In the genomic region with DNA sequence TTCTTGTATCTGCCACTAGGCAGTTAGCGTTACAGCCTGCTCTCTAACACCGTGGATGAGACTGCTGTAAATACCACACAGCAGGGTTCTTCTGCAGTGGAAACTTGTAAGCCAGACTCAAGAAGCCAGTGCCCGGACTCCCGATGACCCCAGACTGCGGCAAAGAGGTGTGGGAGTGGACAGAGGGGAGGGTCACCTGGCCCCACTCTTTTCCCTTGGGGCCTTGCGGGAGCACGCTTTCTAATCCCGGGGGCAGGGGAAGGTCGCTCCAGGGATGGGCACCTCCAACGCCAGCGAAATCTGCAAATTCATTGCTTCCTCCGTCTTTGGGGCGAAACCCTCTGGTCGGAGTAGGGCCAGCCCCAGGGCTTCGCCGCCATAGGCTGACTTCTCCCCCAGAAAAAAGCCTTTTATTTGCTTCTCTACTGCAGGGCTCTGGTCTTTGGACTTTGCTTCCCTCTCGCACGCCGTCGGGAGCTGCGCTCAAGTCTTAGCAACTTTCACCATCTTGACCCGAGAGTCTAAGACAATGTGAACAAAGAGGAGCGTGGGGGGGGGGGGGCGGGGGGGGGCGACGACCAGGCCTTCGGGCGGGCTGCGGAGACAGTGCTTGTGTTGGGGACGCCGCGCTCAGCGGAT, we compare ENCODE assay signal across 8 mouse cellular contexts. TPM values are rescaled to one million over a fixed set of nuclear protein-coding genes. Genes with fewer than 3 reads are reported as not detected.
DNase-seq lines count a peak whose midpoint lies in the region; ATAC-seq lines count a peak whose summit lies in the region.

A gene (plus strand): TSS at position 67 of the 639 bp plus-strand sequence.

- peak in 1 of 2 experiments; percentile 5 for DNase-seq in frontal cortex, adult 2 months (ENCODE audit: extremely low spot score in 1 of 2, low spot score in 1 of 2)
- DNase-seq in frontal cortex, postnatal 14 days (ENCODE audit: low spot score in 2 of 2), result no peak
- DNase-seq in R1 (ENCODE audit: low read depth, low spot score), result peak; percentile 70
- peak; percentile 56 for DNase-seq in embryonic facial prominence, embryonic 10.5 days (ENCODE audit: low spot score)
- peak; percentile 17 to 43 for DNase-seq in heart, postnatal 36 days
- DNase-seq in layer of hippocampus, postnatal 25 days (ENCODE audit: extremely low spot score in 1 of 2, low spot score in 1 of 2), result peak in 1 of 2 experiments; percentile 22
- DNase-seq in thymus, postnatal 25 days, result no peak

- intact Hi-C loops in heart, postnatal 36 days (cut with DNase I), result loop anchor here (5.0 kb wide), 1 partner anchor 732 kb away; no protein-coding TSS in a partner anchor

- H3K4me1 ChIP-seq in embryonic facial prominence, embryonic 10.5 days, result peaks cover 54% of the 10 kb centered on the region
- H3K4me1 ChIP-seq in midbrain, embryonic 12.5 days, result peaks cover 39% of the 10 kb centered on the region

- peak within 1 kb of the TSS; percentile 71 for H3K4me3 ChIP-seq in embryonic facial prominence, embryonic 10.5 days
- H3K4me3 ChIP-seq in midbrain, embryonic 12.5 days, result peak within 1 kb of the TSS; percentile 61

- H3K27ac ChIP-seq in embryonic facial prominence, embryonic 10.5 days (replicated peaks), result peak within 1 kb of the TSS; percentile 85
- no peak within 1 kb of the TSS for H3K27ac ChIP-seq in midbrain, embryonic 12.5 days (replicated peaks)

- H3K9me3 ChIP-seq in embryonic facial prominence, embryonic 10.5 days, result no peaks in the 10 kb centered on the region
- H3K9me3 ChIP-seq in midbrain, embryonic 12.5 days, result no peaks in the 10 kb centered on the region

- H3K4me2 ChIP-seq in midbrain, embryonic 12.5 days (replicated peaks), result peak within 1 kb of the TSS; percentile 97

- peaks cover 75% of the 10 kb centered on the region for H3K27me3 ChIP-seq in embryonic facial prominence, embryonic 10.5 days (replicated peaks; ENCODE audit: low read depth, poor library complexity, severe bottlenecking)
- peaks cover 70% of the 10 kb centered on the region for H3K27me3 ChIP-seq in midbrain, embryonic 12.5 days

- H3K9ac ChIP-seq in midbrain, embryonic 12.5 days (replicated peaks), result peak within 1 kb of the TSS; percentile 66

- WGBS in embryonic facial prominence, embryonic 10.5 days, result under 1% methylated on average over 33 of the region's 33 CpGs
- 0% methylated on average over 33 of the region's 33 CpGs for WGBS in midbrain, embryonic 12.5 days

- H3K36me3 ChIP-seq in embryonic facial prominence, embryonic 10.5 days (replicated peaks), result no peaks in the 10 kb centered on the region
- no peaks in the 10 kb centered on the region for H3K36me3 ChIP-seq in midbrain, embryonic 12.5 days

- no peak for ATAC-seq in midbrain, embryonic 12.5 days (ENCODE audit: low FRiP score, low read depth)

RNA-seq across cellular contexts. Expression of the gene that starts here (rescaled TPM):
- 20.5 and 21.9 TPM in 2 replicates for polyA plus RNA-seq in frontal cortex, adult 2 months (2012; rRNA removed)
- polyA plus RNA-seq in embryonic facial prominence, embryonic 10.5 days (2016; fragmentation: Nextera tagmentation; extraction: Ambion mirVana), result 5.7 and 6.5 TPM in 2 replicates
- total RNA-seq in heart, postnatal 36 days (2021), result 10 to 100 TPM in 1 of 2 experiments, 1 to 10 TPM in 1; 8.4 to 12.1 TPM
- 10 to 100 TPM; 15.5 to 18.6 TPM for total RNA-seq in layer of hippocampus, postnatal 25 days (2021)
- polyA plus RNA-seq in midbrain, embryonic 12.5 days (2016; fragmentation: Nextera tagmentation; extraction: Ambion mirVana), result 3.4 and 3.9 TPM in 2 replicates

Comparison
In these comparisons a context has a peak if more than half of its experiments do, and no peak if none do; other contexts are left out.
1. DNase-seq: peak in R1 (single experiment), embryonic facial prominence, embryonic 10.5 days (single experiment) and heart, postnatal 36 days (2 of 2); none in frontal cortex, postnatal 14 days (0 of 2) and thymus, postnatal 25 days (single experiment).